Mouse (Mus musculus): ENCODE measurements around the gene Cnnm1.

The Cnnm1 gene

GRCm38 (mm10) chr19:43511621-43512620 is 71.7 kb downstream of the Cnnm1 start:
- no peak for DNase-seq (ENCODE audit: inconsistent ontology term)

GRCm38 (mm10) chr19:43513874-43514273 is 73.6 kb downstream of the Cnnm1 start:
- DNase-seq (ENCODE audit: inconsistent ontology term), result no peak

- no peak for DNase-seq (ENCODE audit: inconsistent ontology term)
Observed at GRCm38 (mm10) chr19:43515668-43516396, 75.6 kb downstream of the Cnnm1 start.

- no peak for DNase-seq (ENCODE audit: inconsistent ontology term)
Observed at GRCm38 (mm10) chr19:43516397-43517035, 76.3 kb downstream of the Cnnm1 start.

GRCm38 (mm10) chr19:43517320-43517719 is 77.1 kb downstream of the Cnnm1 start:
- no peak for DNase-seq (ENCODE audit: inconsistent ontology term)

- DNase-seq (ENCODE audit: inconsistent ontology term), result no peak
Observed at GRCm38 (mm10) chr19:43517808-43518207, 77.6 kb downstream of the Cnnm1 start.

GRCm38 (mm10) chr19:43518261-43518660 is 78.0 kb downstream of the Cnnm1 start:
- no peak for DNase-seq (ENCODE audit: inconsistent ontology term)

- no peak for DNase-seq (ENCODE audit: inconsistent ontology term)
Observed at GRCm38 (mm10) chr19:43519226-43519625, 79.0 kb downstream of the Cnnm1 start.

GRCm38 (mm10) chr19:43520402-43520801 is 80.2 kb downstream of the Cnnm1 start:
- no peak for DNase-seq (ENCODE audit: inconsistent ontology term)

- DNase-seq (ENCODE audit: inconsistent ontology term), result no peak
Observed at GRCm38 (mm10) chr19:43521362-43521761, 81.1 kb downstream of the Cnnm1 start.

- no peak for DNase-seq (ENCODE audit: inconsistent ontology term)
Observed at GRCm38 (mm10) chr19:43521996-43522395, 81.8 kb downstream of the Cnnm1 start.

GRCm38 (mm10) chr19:43523551-43523950 is 83.3 kb downstream of the Cnnm1 start:
- peak; percentile 35 for DNase-seq (ENCODE audit: inconsistent ontology term)

GRCm38 (mm10) chr19:43524187-43525103 is 84.2 kb downstream of the Cnnm1 start, which contains the start of gene Got1:
Got1 (minus strand) TSS chr19:43524605.
- DNase-seq (ENCODE audit: inconsistent ontology term), result peak; percentile 98

GRCm38 (mm10) chr19:43525104-43525482 is 84.9 kb downstream of the Cnnm1 start:
- DNase-seq (ENCODE audit: inconsistent ontology term), result peak; percentile 58

GRCm38 (mm10) chr19:43525566-43525965 is 85.3 kb downstream of the Cnnm1 start:
- no peak for DNase-seq (ENCODE audit: inconsistent ontology term)

GRCm38 (mm10) chr19:43526025-43526424 is 85.8 kb downstream of the Cnnm1 start:
- no peak for DNase-seq (ENCODE audit: inconsistent ontology term)

- DNase-seq (ENCODE audit: inconsistent ontology term), result no peak
Observed at GRCm38 (mm10) chr19:43527131-43527530, 86.9 kb downstream of the Cnnm1 start.

- DNase-seq (ENCODE audit: inconsistent ontology term), result no peak
Observed at GRCm38 (mm10) chr19:43528056-43528587, 87.9 kb downstream of the Cnnm1 start.

GRCm38 (mm10) chr19:43530197-43530770 is 90.0 kb downstream of the Cnnm1 start:
- DNase-seq (ENCODE audit: inconsistent ontology term), result peak; percentile 81

- no peak for DNase-seq (ENCODE audit: inconsistent ontology term)
Observed at GRCm38 (mm10) chr19:43530921-43531320, 90.7 kb downstream of the Cnnm1 start.

All from Muller cell, postnatal 12 days (primary cell).